Mouse (Mus musculus) hindbrain, postnatal 0 days (tissue): Measurements from ENCODE around the gene Agap1. TPM values are rescaled to one million over a fixed set of nuclear protein-coding genes. Genes with fewer than 3 reads are reported as not detected.

Experiments used
- ATAC-seq: fragments of 200-750 bp; cut with Nextera tagmentation; 2 replicates; pipeline ENCODE4 v1.8.0; 2017; ENCODE audit warnings: mild to moderate bottlenecking, moderate TSS enrichment, moderate library complexity
- DNase-seq: peaks from one replicate; pipeline ENCODE4 v3.0.0-alpha.2; 2015; ENCODE audit warnings: low spot score
- H3K27ac ChIP-seq: fragments of 300-500 bp; sonication (generic); 2 replicates; pipeline ENCODE4 v1.5.1; 2014; ENCODE audit warnings: mild to moderate bottlenecking
- H3K27me3 ChIP-seq: fragments of 300-500 bp; sonication (generic); 2 replicates; pipeline ENCODE4 v1.6.1; 2014; ENCODE audit warnings: low read length, mixed read lengths; ENCODE audit not compliant: insufficient read depth
- H3K36me3 ChIP-seq: fragments of 300-500 bp; sonication (generic); 2 replicates; pipeline ENCODE4 v1.6.1; 2014; ENCODE audit warnings: low read length, mixed read lengths; ENCODE audit not compliant: insufficient read depth
- H3K4me1 ChIP-seq: fragments of 300-500 bp; sonication (generic); 2 replicates; pipeline ENCODE4 v1.6.1; 2014; ENCODE audit warnings: antibody characterized with exemption, low read length, mixed read lengths; ENCODE audit not compliant: insufficient read depth
- H3K4me2 ChIP-seq: fragments of 300-500 bp; sonication (generic); 2 replicates; pipeline ENCODE4 v1.6.1; 2014; ENCODE audit warnings: low read depth, mild to moderate bottlenecking, low read length, moderate library complexity, mixed read lengths
- H3K4me3 ChIP-seq: fragments of 300-500 bp; sonication (generic); 2 replicates; pipeline ENCODE4 v1.5.1; 2014; ENCODE audit warnings: low read length
- H3K9ac ChIP-seq: fragments of 300-500 bp; sonication (generic); replicated peaks from 2 replicates; pipeline ENCODE4 v1.6.1; 2014; ENCODE audit warnings: mild to moderate bottlenecking, low read length, moderate library complexity, mixed read lengths
- H3K9me3 ChIP-seq: fragments of 300-500 bp; sonication (generic); 2 replicates; pipeline ENCODE4 v1.6.1; 2016; ENCODE audit warnings: low read length, mixed read lengths
- CTCF ChIP-seq: IDR thresholded peaks from 2 replicates; pipeline ENCODE4 v1.5.1; 2016; ENCODE audit warnings: antibody characterized with exemption, control low read depth, low read depth
- WGBS: fragments of 180-500 bp; shearing (Covaris S2); extraction: QIAGEN DNeasy Blood & Tissue Kit; methylation state at CpG from one replicate; pipeline ENCODE4 v1.1.7; 2014; 5-methylcytosine and 5-hydroxymethylcytosine counted together
- polyA plus RNA-seq: library from polyadenylated mRNA; unstranded; fragments of >200 nt; fragmentation: Nextera tagmentation; extraction: Ambion mirVana; gene quantifications from 2 replicates; pipeline ENCODE4 v1.2.1, GENCODE M21; 2015
- total RNA-seq: library from RNA; depleted of rRNA; stranded (reverse); fragments of >200 nt; gene quantifications from 2 replicates; pipeline ENCODE4 v1.2.3, GENCODE M21; 2014

Gene Agap1
- total and polyA plus RNA-seq, 2 experiments from 2014 or later, result 40.0 to 122 TPM

DNA sequence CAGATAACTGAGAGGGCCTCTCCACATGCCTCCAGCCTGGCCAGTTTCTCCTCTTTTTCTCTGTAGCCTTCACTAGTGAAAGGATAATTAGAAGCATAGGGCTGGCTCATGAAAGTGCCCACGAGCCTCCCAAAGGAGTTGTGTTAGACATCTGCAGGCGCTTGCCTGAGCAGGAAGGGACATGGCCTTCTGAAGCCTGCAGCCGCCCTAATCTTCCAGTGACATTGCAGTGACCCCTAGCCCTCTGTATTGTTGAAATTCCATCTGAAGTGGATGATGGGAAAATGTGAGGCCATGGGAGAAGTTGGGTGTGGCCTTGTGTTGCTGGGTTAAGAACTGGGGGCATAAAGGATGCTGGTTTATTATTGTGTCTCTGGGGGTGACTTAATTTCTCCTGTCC is 269.5 kb downstream of the Agap1 start:
- Histone ChIP-seq H3K27me3 (no peaks in the 10 kb centered on the region), H3K4me1 (peaks cover 7% of the 10 kb centered on the region; the same call in 1 of the 2 replicates), H3K27ac (no peak overlapping the region; the same call in 1 of the 2 replicates), H3K36me3 (peaks cover 9% of the 10 kb centered on the region), H3K9me3 (no peaks in the 10 kb centered on the region), H3K4me2 (no peak overlapping the region), H3K9ac (no peak overlapping the region), H3K4me3 (no peak overlapping the region)
- 50% methylated on average over 3 of the region's 3 CpGs for WGBS
- ATAC-seq (no peak), DNase-seq (no peak)
- no peak for TF ChIP-seq CTCF

DNA sequence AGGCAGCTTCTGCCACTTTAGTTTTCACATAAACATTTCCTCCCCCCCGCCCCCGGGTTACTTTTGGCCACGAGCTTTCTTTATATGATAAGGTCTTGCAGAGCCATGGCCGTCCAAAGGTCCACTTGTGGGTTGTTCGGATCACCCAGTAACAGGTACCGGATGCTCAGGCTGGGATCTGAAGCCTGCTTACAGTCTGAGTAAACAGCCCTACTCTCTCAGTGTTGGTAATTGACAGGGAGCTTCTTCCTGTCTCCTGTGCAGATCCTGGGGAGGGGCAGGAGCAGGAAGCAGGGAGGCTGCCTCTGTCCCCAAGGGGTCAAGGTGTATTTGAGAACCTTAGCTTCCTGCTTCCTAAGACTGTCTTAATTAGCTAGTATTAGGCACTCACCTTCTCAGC is 269.9 kb downstream of the Agap1 start:
- ATAC-seq (no peak), DNase-seq (no peak)
- 87% methylated on average over 6 of the region's 6 CpGs for WGBS
- Histone ChIP-seq H3K36me3 (peaks cover 9% of the 10 kb centered on the region), H3K9ac (no peak overlapping the region), H3K9me3 (no peaks in the 10 kb centered on the region), H3K4me2 (no peak overlapping the region), H3K4me1 (peaks cover 7% of the 10 kb centered on the region; the same call in 1 of the 2 replicates), H3K4me3 (no peak overlapping the region), H3K27ac (no peak overlapping the region; the same call in 1 of the 2 replicates), H3K27me3 (no peaks in the 10 kb centered on the region)
- no peak for TF ChIP-seq CTCF

- WGBS, result 62% methylated on average over 9 of the region's 9 CpGs
- Histone ChIP-seq H3K9me3 (no peaks in the 10 kb centered on the region), H3K9ac (no peak overlapping the region), H3K4me3 (no peak overlapping the region), H3K27ac (no peak overlapping the region), H3K27me3 (no peaks in the 10 kb centered on the region), H3K4me1 (peaks cover 7% of the 10 kb centered on the region; the same call in 1 of the 2 replicates), H3K36me3 (peaks cover 9% of the 10 kb centered on the region), H3K4me2 (no peak overlapping the region)
- DNase-seq, result no peak
- ATAC-seq, result no peak
- no peak for TF ChIP-seq CTCF
These were observed 270.4 kb downstream of the Agap1 start for GRCm38 (mm10) chr1:89724957-89725356.

DNA sequence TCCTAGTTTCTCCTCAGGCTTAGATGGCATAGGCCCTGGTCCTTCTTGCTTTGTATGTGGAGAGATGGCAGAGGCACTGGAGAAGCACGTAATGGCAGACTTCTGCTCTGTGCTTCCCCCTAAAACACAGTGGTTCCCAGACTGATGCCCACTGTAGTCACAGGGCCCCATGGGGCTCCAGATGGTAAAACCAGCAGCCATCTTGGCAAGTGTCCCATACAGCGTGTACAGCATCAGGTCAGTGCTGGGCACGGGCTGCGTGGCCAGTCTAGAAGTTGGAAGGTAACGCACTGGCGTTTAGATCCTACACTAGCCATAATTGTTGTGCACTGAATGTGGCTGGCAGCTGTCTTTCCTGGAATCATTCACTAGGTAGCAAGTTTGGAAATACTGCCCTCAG is 273.9 kb downstream of the Agap1 start:
- H3K4me3 ChIP-seq, result no peak overlapping the region
- no peaks in the 10 kb centered on the region for H3K27me3 ChIP-seq
- H3K36me3 ChIP-seq, result peaks cover 9% of the 10 kb centered on the region
- H3K4me1 ChIP-seq, result peaks cover 7% of the 10 kb centered on the region; the same call in 1 of the 2 replicates
- ATAC-seq (no peak), DNase-seq (no peak)
- no peaks in the 10 kb centered on the region for H3K9me3 ChIP-seq
- no peak for TF ChIP-seq CTCF
- 66% methylated on average over 6 of the region's 6 CpGs for WGBS
- no peak overlapping the region for H3K9ac ChIP-seq
- no peak overlapping the region for H3K4me2 ChIP-seq
- H3K27ac ChIP-seq, result no peak overlapping the region

GRCm38 (mm10) chr1:89730589-89731195 is 276.1 kb downstream of the Agap1 start:
- DNase-seq, result no peak
- WGBS, result 92% methylated on average over 13 of the region's 13 CpGs
- no peak overlapping the region for H3K4me3 ChIP-seq
- H3K27me3 ChIP-seq, result no peaks in the 10 kb centered on the region
- TF ChIP-seq CTCF, result peak; percentile 53
- H3K4me1 ChIP-seq, result no peaks in the 10 kb centered on the region
- no peak for ATAC-seq
- H3K36me3 ChIP-seq, result peaks cover 9% of the 10 kb centered on the region
- H3K9ac ChIP-seq, result no peak overlapping the region
- no peak overlapping the region for H3K4me2 ChIP-seq
- H3K27ac ChIP-seq, result no peak overlapping the region
- no peaks in the 10 kb centered on the region for H3K9me3 ChIP-seq

- H3K9ac ChIP-seq, result no peak overlapping the region
- no peaks in the 10 kb centered on the region for H3K27me3 ChIP-seq
- H3K27ac ChIP-seq, result no peak overlapping the region
- H3K4me3 ChIP-seq, result no peak overlapping the region
- no peaks in the 10 kb centered on the region for H3K9me3 ChIP-seq
- H3K4me2 ChIP-seq, result no peak overlapping the region
- no peak for ATAC-seq
- peaks cover 6% of the 10 kb centered on the region; the same call in 1 of the 2 replicates for H3K4me1 ChIP-seq
- DNase-seq, result no peak
- 51% methylated on average over 9 of the region's 9 CpGs for WGBS
- TF ChIP-seq CTCF, result no peak
- H3K36me3 ChIP-seq, result no peaks in the 10 kb centered on the region
These were observed 279.8 kb downstream of the Agap1 start for GRCm38 (mm10) chr1:89734368-89734767.

DNA sequence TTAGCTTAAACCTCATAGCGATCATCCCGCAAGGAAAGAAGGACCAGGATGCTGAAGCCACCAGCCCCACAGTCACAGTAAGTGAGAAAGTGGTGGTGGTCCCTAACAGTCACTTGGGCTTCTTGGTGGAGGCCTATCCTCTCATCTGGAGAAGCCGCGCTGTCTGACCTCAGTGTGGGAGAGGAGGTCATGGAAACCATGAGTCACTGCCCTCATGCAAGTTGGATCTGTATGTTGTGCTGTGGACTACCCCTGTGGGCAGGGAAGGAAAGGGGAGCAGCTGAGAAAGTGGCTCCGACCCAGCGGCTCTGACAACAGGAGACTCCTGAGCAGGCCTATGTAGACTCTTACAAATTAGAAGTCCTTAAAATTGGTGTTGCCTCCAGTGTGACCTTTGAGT is 280.5 kb downstream of the Agap1 start:
- no peak for TF ChIP-seq CTCF
- Histone ChIP-seq H3K27me3 (no peaks in the 10 kb centered on the region), H3K4me2 (no peak overlapping the region), H3K4me3 (no peak overlapping the region), H3K9me3 (no peaks in the 10 kb centered on the region), H3K27ac (no peak overlapping the region), H3K9ac (no peak overlapping the region), H3K36me3 (no peaks in the 10 kb centered on the region), H3K4me1 (peaks cover 9% of the 10 kb centered on the region)
- ATAC-seq, result no peak
- WGBS, result 87% methylated on average over 6 of the region's 6 CpGs
- no peak for DNase-seq
